Mouse (Mus musculus) left cerebral cortex, adult 8-10 months (tissue): ENCODE results near the gene Fgfr2. TPM values are rescaled to one million over a fixed set of nuclear protein-coding genes. Genes with fewer than 3 reads are reported as not detected.
"Not testable (repeated sequence)": the region's sequence is repeated elsewhere in the genome, so short reads cannot be mapped to it uniquely, and the experiment has no call there.

Experiments
- DNase-seq, 2 experiments: peaks; one replicate each; pipeline ENCODE4 v3.0.0; 2022; ENCODE audit warnings: low spot score in 2 of 2
- total RNA-seq, 4 experiments: library from RNA; stranded (reverse); gene quantifications; 2 replicates each; pipeline ENCODE4 v1.2.4; 2022

The Fgfr2 gene
- total RNA-seq, 4 experiments from 2014 or later = 50.6 to 73.1 (median 64.8) TPM

DNA sequence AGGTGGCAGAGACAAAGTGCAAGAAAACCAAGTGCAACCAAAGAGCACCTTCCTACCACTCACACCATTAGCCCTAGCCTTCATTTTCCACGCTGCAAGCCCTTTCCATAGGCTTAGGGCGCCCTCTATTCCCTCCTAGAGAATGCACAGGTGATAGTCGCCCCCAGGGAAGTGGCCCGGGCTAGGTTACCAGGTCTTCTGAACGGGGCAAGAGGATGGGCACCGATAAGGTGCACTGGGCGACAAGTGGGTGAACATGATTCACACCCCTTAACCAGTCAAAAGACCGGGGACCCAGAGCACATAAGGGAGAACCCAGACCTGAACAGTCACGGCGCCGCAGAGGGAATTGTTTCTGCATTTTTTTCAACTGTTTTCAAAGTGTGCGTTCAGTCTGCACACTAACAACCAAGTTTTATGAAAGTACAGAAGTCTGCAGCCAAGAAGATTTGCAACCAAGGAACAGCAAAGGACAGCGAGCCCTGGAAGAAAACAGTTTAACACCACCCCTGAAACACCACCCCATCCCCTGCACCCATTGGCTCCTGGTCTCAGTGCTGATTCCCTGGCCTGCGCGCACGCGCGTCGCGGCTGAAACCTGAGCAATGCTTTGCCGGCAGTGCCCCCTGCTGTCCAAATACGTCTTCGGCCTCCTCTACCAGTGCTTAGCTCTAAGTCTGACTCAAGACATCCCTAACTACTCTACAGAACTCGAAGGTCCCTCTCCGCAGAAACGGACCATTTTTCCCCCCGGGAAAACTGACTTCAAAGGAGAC, 571.6 kb downstream of the Fgfr2 start:
- peak; percentile 91 to 94 for DNase-seq

DNA sequence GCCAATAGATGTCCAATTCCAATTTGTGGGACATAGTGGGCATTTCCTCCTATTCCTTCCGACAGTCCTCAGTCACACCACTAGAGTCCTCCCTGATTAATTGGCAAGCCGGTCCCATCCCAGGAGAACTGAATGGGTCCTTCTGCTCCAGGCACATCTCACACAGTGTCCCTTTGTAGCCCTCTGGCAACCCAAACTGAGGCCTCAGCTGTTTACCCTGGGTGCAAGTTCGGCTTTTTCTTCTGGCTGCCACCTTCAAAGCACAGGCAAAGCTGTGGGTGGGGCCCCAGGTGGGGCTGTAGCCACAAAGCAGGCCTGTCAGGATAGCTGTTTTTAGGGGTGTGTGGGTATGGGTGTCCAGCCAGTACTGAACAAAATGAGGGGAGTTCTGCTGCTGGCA, 576.0 kb downstream of the Fgfr2 start:
- no peak for DNase-seq

DNA sequence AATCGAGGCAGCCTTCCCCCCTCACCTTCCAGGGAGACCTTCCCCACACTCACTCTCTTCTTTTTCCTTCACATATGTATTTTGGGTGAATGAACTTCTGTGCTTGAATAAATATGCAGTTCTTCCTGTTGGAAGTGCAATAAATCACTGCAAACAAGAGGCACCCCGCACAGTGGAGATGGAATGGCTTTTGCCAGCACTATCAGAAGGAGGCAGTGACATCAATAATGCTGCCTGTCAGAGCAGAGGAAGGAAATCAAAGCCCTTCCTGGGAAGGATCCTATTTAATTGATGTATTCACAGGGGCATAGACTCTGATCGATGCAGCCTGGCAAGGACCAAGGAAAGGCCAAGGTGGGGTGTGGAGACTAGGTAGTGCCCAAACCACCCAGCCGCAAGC, 580.7 kb downstream of the Fgfr2 start:
- DNase-seq = no peak

DNA sequence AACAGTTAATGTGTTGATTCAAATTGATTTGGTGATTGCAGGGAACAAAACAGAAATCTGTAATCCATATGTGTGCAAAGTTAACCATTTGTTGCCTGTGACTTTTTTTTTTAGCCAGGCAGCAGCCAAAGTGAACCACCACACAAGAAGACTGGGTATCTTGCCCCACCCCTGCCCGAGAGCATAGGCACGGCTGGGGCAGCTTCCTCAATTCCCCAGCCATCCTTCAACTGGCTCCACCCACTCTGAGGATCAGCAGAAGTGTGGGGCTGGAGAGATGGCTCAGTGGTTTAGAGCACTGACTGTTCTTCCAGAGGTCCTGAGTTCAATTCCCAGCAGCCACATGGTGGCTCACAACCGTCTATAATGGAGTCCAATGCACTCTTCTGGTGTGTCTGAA, 581.6 kb downstream of the Fgfr2 start:
- no peak for DNase-seq

DNA sequence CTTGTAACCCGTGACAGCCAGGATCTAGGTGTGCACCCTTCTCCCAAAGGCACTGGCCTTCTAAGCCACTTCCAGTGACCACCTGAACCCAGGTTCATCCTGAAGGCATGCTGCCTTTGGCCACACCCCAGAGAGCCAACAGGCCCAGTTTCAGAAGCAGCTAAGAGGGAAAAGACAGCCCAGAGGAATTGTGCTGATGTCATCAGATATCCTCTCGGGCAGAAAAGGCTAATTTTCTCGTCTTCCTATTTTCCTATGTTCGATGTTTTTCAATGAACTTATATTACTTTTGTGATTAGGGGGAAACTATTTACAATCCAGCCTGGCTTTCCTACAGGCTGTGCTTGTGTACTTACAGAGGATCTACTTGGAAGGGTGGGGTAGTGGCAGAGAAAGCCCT, 582.6 kb downstream of the Fgfr2 start:
- DNase-seq = no peak

DNA sequence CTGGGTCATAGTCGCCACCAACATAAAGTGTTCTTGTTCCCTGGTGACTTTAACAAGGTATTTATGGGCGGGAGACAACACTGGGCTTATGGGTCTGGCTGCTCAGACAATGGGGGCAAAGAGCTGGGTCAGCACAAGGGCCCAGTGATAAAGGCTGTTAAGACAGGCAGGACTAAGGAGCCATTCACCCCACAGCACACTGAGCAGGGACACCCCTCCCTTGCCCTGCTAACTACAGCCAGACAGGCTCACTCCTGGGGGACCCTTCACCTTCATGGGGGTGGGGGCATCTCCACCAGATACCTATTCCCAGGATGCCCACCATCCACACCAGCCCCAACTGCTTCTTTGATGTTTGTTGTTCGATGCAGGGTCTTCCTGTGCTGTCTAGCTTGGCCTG, 593.9 kb downstream of the Fgfr2 start:
- DNase-seq = no peak

DNA sequence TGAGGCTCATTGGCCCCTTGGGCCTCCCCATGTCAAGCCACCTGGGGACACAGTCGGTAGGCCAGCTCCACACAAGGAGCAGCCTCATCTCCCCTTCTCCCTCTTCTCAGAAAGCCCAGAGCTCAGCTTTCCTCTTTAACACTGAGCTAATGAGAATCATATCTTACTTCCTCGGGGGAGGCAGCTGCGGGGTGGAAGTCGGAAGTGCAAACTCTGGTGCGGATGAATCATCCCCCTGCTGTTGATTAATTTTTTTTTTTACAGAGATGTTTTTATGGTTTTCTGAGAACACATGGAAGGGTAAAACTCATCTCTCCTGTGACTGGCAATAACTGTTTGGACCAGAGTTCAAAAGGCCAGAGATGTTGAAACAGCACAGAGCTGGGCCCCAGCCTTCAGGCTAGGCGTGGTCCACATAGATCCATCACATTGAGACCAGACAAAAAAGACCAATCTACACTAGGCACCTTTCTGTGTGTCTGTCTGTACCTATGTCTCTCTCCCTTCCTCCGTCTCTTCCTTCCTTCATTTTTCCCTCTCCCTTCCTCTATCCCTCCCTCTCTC, 609.6 kb downstream of the Fgfr2 start:
- peak in 1 of 2 experiments; percentile 15 for DNase-seq

DNA sequence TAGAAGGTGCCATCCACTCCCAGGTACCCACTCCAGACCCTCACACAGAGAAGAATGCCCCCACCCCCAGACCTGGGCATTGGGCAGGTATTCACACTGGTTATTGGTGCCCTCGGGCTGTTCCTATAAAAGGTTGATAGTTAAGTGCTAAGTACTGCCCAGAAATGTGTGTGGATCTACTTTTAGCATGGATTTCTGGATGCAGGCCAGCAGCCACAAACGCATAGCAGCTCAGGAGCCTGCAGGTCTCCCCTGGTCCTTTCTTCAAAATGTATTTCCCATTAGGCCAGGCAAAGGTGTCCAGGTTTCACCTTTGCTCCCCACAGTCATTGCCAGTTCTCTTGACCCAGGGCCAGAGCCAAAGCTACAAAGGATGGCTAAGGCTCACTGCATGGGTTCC, 614.0 kb downstream of the Fgfr2 start:
- DNase-seq = no peak

DNA sequence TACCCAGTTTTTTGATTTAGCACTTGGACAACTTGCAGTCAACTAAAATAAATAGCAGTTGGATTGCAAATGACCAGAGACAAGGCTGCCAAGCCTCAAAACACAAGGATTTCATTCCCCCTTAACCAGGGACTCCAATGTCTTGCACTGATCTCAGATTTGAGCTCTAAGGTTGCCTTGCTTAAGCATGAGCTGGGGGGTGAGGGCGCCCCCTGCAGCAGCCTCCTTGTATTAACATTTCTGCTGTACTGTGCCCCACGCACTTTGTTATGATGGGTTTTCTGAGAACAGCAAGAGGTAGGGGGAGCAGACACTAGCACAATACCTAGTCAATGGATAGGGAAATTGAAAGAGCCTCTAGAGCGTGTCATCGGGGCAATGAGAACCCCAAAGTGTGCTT, 615.8 kb downstream of the Fgfr2 start:
- no peak for DNase-seq

DNA sequence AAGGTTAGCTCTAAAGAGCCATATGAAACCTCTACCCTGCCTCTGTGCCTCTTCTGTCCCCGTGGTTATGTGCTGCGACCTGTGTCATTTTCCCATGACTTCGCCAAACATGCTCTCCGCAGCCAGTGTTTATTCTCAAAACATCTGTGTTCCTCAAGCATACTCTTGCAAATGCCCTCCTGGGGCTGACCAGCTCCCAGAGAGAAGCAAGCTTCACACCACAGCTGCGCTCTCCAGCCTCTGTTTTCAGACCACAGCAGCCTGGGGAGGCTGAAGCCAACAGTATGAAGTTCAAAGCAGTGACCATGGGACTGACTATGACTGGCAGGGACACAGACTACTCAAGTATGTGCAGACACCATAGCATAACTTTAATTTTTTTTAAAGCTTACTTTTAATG, 616.9 kb downstream of the Fgfr2 start:
- no peak for DNase-seq

DNA sequence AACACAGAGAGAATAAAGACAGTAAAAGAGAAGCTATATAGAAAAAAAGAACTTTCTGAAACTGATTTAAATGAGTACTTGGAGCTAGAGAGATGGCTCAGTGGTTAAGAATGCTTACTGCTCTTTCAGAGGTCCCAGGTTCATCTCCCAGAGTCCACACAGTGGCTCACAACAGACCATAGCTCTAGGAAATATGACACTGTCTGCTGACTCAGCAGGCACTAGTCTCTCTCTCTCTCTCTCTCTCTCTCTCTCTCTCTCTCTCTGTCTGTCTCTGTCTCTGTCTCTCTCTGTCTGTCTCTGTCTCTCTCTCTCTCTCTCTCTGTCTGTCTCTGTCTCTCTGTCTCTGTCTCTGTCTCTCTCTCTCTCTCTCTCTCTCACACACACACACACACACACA, 620.7 kb downstream of the Fgfr2 start:
- DNase-seq = not testable (repeated sequence)

DNA sequence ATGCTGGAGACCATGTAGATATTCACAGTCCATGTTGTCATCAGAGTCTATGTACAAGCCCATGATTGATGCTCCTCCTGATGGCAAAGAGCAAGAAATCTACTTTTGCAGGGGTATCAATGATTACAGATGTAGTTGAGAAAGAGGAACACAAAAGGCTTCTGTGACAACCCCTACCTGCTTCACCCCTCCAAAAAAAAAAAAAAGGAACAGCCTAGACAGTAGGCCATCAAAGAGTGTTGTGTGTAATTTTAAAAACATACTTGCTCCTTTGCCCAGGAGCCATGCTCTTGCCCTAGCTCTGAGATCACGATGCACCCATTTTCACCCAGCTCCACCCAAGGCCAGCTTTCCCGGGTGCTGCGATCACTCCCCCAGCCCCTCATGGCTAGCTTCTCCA, 626.0 kb downstream of the Fgfr2 start:
- DNase-seq = no peak

DNA sequence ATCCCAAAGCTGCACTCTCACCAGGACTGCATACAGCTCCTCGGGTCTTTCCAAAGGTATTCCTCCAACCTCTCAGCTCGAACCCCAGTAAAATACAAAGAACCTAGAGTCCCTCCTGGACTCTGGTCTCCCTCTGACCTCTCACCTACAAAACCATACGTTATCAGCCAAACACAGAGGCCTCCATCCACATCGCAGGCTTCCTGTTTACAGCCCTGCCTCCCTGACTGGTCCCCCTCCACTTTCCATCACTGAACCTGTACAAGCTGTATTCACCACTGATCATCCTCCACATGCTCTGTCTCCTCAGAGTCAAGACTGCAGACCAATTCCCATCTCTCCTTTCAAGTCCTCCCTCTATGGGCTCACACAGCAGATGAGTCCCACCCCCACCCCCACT, 628.9 kb downstream of the Fgfr2 start:
- DNase-seq = no peak

DNA sequence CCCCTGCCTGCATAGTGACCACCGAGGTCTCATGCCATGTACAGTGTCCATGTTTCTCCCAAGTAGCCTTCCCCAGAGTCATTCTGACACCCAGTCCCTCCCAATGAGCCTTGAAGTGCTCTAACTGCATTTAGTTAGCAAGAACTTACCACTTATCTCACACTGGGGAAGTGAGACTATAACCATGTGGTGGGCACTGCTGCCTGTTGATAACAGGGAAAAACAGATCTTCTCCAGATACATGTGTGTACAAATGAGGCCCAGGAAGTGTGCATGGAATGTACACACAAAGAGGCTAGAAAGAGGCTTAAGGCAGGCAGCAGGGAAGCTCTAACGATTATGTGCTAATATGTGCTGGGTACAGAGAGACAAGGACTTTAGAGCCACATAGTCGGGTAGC, 629.5 kb downstream of the Fgfr2 start:
- no peak for DNase-seq

DNA sequence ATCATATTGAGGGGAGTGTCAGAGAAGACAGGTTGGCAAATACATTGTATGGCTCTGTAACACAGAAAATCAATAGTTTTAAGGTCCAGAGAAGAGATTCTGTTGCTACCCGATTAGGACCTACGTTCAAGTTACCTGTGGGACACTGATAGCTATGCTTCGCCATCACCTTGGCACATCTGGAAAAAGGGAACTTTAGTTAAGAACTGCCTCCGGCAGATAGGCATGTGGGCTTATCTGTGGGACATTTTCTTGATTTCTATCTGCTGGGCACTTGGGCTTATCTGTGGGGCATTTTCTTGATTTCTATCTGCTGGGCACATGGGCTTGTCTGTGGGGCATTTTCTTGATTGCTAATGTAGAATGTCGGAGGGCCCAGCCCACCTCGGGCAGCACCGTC, 631.2 kb downstream of the Fgfr2 start:
- no peak for DNase-seq

DNA sequence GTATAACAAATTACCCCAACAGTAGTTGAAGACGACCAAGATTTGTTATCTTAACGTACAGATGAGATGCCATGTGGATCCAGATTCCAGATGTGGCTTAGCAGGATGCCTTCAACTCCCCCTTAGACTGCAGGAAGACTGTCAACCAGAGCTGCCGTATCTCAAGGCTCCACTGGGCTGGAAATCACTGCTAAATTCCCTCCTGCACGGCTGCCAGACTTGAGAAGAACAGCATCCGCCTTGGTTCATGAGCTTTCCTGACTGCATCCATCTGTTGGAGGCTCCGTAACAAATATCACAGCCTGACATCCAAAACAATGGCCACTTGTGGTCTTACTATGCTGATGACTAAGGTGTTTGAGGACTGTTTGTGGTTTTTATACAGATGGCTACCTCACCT, 635.8 kb downstream of the Fgfr2 start:
- DNase-seq = no peak

DNA sequence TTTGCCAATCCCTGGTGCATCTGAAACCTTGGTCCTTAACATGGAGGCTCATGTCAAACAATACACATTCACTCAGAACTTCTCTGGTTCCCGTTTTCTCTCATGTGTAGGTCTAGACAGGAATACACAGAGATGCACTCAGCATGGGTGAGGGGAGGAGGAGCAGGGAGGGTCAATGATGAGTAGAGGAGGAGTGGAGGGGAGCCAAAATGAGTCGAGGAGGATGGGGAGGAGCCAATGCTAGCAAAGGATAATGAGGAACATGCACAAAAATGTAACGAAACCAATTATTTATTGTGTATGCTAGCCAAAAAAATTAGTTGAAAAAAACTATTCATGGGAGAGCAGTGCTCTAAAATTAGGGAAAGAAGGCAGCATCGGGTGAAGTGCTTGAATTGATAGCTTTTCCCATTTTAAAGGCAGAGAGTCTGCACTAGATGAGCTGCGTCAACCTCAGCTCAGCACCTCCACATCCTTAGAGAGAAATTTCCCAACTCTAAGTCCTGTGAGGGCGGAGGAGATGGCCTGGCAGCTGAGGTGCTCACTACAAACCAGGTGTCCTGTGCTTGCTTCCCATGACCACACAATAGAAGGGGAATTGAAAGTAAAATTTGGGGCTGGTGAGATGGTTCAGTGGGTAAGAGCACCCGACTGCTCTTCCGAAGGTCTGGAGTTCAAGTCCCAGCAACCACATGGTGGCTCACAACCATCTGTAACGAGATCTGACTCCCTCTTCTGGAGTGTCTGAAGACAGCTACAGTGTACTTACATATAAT, 636.6 kb downstream of the Fgfr2 start:
- no peak for DNase-seq

DNA sequence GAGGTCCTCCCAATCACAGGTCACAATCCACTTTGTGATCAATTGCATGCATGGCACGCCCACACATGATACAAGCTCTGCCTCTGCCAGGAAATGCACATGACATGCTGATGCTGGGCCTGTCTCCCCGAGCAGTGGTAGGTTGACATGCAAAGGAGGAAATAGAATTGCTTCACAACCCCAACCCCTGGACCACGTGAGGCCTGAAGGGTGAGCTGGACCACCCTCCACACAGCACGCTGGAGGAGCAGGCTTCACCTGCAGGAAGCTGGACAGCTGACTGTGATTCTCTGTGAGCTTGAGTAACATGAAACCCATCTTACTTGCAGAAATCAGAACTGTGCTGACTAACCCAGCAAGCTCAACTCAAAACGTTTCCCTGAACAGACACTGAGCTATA, 638.7 kb downstream of the Fgfr2 start:
- DNase-seq = no peak

DNA sequence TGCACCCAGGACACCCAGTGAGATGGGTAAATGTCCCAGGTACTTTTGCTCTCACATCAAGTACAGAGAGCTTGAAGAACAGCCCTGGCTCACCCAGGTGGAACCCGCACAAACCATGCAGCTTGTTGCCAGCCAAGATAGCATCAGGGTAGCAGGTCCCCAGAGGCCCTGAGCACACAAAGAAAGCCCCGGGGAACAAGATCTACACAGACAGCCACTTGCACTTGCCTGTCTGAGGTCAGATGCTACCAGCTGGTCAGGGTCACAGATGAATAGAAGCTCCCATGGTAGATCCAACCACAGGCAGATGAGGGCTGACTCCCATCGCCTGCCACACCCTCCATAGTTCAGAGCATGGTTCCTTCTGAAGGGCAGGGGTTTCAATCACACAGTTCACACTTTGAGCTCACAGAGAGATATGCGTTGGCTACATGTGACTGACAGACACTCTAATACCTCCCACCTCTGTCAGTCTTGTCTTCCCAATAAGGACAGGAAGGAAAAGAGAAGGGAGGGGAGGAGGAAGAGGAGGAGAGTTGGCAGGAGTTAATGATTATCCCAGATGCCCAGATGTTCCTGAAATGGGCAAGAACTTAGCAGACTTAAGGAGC, 642.3 kb downstream of the Fgfr2 start:
- DNase-seq = no peak

DNA sequence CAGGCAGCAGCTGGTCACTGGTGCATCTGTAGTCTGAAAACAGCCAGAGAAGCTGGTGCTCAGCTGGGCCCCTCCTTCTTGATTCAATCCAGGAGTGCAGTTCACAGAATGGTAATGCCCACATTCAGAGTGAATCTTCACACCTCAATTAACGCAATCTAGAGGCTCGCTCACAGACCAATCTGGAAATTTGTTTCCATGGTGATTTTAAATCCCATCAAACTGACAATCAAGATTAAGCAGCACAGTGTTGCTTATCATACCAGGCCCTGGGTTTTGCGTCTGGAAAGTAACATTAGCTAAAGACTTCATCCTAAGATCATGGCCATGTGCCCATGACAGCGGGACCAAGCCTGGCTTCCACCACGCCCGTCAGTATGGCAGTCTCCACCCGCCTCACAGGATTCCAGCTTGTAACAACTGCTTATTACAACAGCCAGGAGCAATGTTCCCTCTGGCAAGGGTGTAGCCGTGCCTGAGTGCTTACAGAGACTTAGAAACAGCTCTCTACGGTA, 644.8 kb downstream of the Fgfr2 start:
- DNase-seq = no peak

DNA sequence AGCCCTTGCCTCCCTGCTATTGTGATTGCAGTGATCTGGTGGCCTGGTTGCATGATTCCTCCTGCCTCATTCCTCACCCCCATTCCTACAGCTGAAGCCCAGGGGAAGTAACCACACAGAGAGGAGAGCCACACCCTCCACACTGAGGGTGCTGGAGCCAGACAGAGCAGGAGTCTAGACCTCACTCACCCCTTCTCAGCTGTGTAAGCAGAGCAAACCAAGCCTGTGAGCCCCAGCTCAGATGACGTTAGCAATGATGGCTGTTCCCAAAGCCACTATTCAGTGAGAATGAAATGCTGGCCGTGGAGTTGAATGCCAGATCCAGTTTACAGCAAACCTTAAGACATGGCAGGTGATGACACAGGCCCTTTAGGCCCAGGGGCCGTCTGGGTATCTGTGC, 645.4 kb downstream of the Fgfr2 start:
- DNase-seq = no peak

DNA sequence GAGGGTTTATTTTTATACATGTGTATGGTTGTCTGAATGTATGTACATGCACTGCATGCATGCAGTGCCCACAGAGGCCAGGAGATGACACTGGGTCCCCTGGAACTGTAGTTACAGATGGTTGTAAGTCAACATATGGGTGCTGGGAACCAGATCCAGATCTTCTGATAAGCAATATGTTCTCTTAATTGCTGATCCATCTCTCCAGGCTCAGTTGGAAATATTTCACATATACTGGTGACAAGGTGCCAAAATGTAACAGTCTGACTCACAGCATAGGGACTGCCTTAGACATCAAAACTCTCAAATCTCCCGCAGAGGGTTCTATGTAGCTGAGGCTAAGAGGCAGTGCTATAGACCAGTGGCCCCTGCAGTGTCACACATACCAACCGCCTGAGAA, 646.7 kb downstream of the Fgfr2 start:
- DNase-seq = no peak
